Mouse (Mus musculus) neutrophil, adult 5-6 weeks (primary cell): ENCODE results near the gene Foxk2. TPM values are rescaled to one million over a fixed set of nuclear protein-coding genes. Genes with fewer than 3 reads are reported as not detected.

Experiments used
- ATAC-seq: fragments of 151-379, 151-347 bp; 2 replicates; pipeline ENCODE4 v1.8.0; 2017; ENCODE audit warnings: mild to moderate bottlenecking, moderate TSS enrichment; ENCODE audit not compliant: insufficient number of reproducible peaks, poor library complexity, low FRiP score, severe bottlenecking; ENCODE audit errors: extremely low read depth
- total RNA-seq: library from RNA; stranded (forward); fragments of 200-1000 nt; gene quantifications from 2 replicates; pipeline ENCODE4 v1.2.3, GENCODE M21; 2017

The Foxk2 gene
- total RNA-seq: 22.1 and 26.4 TPM in 2 replicates

GRCm38 (mm10) chr11:121259160-121260100 lies at the start of gene Foxk2:
Gene Foxk2 (plus strand): TSS chr11:121259990.
- ATAC-seq: peak; percentile 90

- ATAC-seq: no peak
These were observed 43.0 kb upstream of the Foxk2 start for GRCm38 (mm10) chr11:121216831-121217230.

- ATAC-seq: no peak
These were observed 40.0 kb upstream of the Foxk2 start for GRCm38 (mm10) chr11:121219776-121220175.

- no peak for ATAC-seq
These were observed 39.0 kb upstream of the Foxk2 start for GRCm38 (mm10) chr11:121220771-121221170.

- no peak for ATAC-seq
These were observed 38.3 kb upstream of the Foxk2 start for GRCm38 (mm10) chr11:121221321-121222010.

GRCm38 (mm10) chr11:121228129-121229017 lies 31.4 kb upstream of the Foxk2 start:
- peak; percentile 39 for ATAC-seq

- ATAC-seq: peak; percentile 80
These were observed 30.8 kb upstream of the Foxk2 start, which contains the start of gene Cybc1 for GRCm38 (mm10) chr11:121229018-121229439. Gene Cybc1 (minus strand): TSS chr11:121229322.

GRCm38 (mm10) chr11:121231191-121231590 lies 28.6 kb upstream of the Foxk2 start:
- ATAC-seq: no peak

- no peak for ATAC-seq
These were observed 28.0 kb upstream of the Foxk2 start for GRCm38 (mm10) chr11:121231628-121232291.

GRCm38 (mm10) chr11:121232706-121233105 lies 27.1 kb upstream of the Foxk2 start:
- no peak for ATAC-seq

GRCm38 (mm10) chr11:121235475-121236238 lies 24.1 kb upstream of the Foxk2 start:
- ATAC-seq: peak; percentile 30; the same call in 1 of the 2 replicates

- peak; percentile 95 for ATAC-seq
These were observed 23.0 kb upstream of the Foxk2 start, which contains the start of gene Narf for GRCm38 (mm10) chr11:121236564-121237344. Gene Narf (plus strand): TSS chr11:121237253.

- ATAC-seq: no peak
These were observed 22.3 kb upstream of the Foxk2 start for GRCm38 (mm10) chr11:121237345-121238128.

GRCm38 (mm10) chr11:121239669-121240068 lies 20.1 kb upstream of the Foxk2 start:
- ATAC-seq: no peak

- ATAC-seq: no peak
These were observed 9.6 kb upstream of the Foxk2 start for GRCm38 (mm10) chr11:121250196-121250595.

- no peak for ATAC-seq
These were observed 569 bp downstream of the Foxk2 start for GRCm38 (mm10) chr11:121260211-121260906.
